Mouse (Mus musculus): ENCODE data around the gene Dpm3. TPM values are rescaled to one million over a fixed set of nuclear protein-coding genes. Genes with fewer than 3 reads are reported as not detected.
A peak's percentile ranks its signal among the peaks of the same experiment; 100 is the strongest.

Dpm3 gene
- polyA plus RNA-seq, 1 experiment from 2014 or later = 73.2 TPM

DNA sequence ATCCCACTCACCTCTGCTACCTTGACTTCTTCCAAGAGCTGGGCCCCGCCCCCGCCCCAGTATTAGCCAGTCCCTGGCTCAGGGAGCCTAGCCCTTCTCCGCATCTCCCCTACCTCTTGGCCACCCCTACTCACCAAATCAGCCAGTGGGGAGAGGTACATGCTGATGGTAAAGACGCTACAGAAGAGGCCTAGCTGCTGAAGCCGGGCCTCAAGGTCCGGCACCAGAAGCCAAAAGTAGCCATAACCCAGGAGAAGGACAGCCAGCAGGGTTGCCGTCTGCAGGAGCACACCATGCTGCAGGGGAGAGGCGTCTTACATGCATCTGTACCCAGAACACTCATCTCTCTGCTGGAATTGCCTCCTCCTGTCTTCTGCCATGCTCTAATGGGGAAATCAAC lies 9.8 kb downstream of the Dpm3 start:
- Histone ChIP-seq H3K9ac (replicated peaks) (no peak overlapping the region), H3K27me3 (ENCODE audit: insufficient read depth, low read length) (no peaks in the 10 kb centered on the region), H3K36me3 (replicated peaks; ENCODE audit: insufficient read depth, low read length) (peaks cover 18% of the 10 kb centered on the region), H3K9me3 (ENCODE audit: low read length) (no peaks in the 10 kb centered on the region), H3K4me3 (ENCODE audit: low read depth, low read length) (no peak overlapping the region), H3K27ac (ENCODE audit: low read depth) (no peak overlapping the region), H3K4me1 (ENCODE audit: insufficient read depth) (peaks cover 20% of the 10 kb centered on the region), H3K4me2 (ENCODE audit: low read depth, low read length) (peak overlapping the region; percentile 75; the same call in 1 of the 2 replicates)
- WGBS (ENCODE audit: insufficient replicate concordance) = 78% methylated on average over 8 of the region's 8 CpGs
- no peak for ATAC-seq
- DNase-seq = no peak
- TF ChIP-seq EP300 (IDR thresholded peaks at IDR 0.05; ENCODE audit: low read depth) = no peak
- TF ChIP-seq CTCF (IDR thresholded peaks at IDR 0.05; ENCODE audit: low read depth) = no peak

DNA sequence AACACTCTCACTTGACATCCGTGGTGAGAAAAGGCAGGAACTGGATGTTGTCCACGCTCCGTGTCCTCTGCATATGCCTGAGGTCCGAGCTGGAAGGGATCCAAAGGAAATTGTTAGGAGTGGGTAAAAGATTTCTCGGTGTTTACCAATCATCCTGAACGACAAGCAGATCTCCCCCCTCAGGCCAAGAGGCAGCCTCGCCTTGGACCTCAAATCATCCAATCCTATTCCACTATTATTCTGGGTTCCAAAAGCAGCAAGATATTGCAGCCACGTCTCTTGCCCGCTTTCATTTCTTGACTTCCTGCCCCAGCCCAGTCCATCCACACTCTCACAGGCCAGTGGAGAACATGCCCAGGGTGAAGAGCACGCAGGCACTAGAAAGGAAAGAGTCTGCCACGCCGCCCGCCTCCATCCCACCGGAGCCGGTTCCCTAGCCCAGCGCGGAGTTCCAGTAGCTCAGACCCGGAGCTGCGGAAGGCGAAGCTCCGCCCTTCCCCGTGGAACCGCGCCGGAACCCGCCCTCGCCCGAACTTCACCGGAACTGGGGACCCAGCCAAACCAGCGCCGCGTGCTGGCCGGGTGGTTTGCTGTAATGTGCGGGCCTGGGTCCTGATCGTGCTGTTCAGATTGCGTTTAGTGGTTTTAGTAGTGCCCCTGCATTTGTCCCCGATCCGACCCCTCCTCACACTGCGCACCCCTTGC lies 11.0 kb downstream of the Dpm3 start, which contains the start of gene Slc50a1:
Gene Slc50a1 (minus strand): TSS at position 520 of the 705 bp plus-strand sequence.
- H3K9me3 ChIP-seq (ENCODE audit: low read length) = no peaks in the 10 kb centered on the region
- peaks cover 20% of the 10 kb centered on the region for H3K4me1 ChIP-seq (ENCODE audit: insufficient read depth)
- TF ChIP-seq CTCF (IDR thresholded peaks at IDR 0.05; ENCODE audit: low read depth) = peak; percentile 57
- TF ChIP-seq EP300 (IDR thresholded peaks at IDR 0.05; ENCODE audit: low read depth) = no peak; the same call in 1 of the 2 replicates
- H3K36me3 ChIP-seq (replicated peaks; ENCODE audit: insufficient read depth, low read length) = peaks cover 18% of the 10 kb centered on the region
- 2% methylated on average over 37 of the region's 39 CpGs for WGBS (ENCODE audit: insufficient replicate concordance)
- H3K27me3 ChIP-seq (ENCODE audit: insufficient read depth, low read length) = no peaks in the 10 kb centered on the region
- H3K27ac ChIP-seq (ENCODE audit: low read depth) = peak within 1 kb of the TSS; percentile 69; the same call in 1 of the 2 replicates
- DNase-seq (peak; percentile 84), ATAC-seq (peak; percentile 60)
- H3K4me2 ChIP-seq (ENCODE audit: low read depth, low read length) = peak within 1 kb of the TSS; percentile 75
- H3K4me3 ChIP-seq (ENCODE audit: low read depth, low read length) = peak within 1 kb of the TSS; percentile 67
- peak within 1 kb of the TSS; percentile 65 for H3K9ac ChIP-seq (replicated peaks)

DNA sequence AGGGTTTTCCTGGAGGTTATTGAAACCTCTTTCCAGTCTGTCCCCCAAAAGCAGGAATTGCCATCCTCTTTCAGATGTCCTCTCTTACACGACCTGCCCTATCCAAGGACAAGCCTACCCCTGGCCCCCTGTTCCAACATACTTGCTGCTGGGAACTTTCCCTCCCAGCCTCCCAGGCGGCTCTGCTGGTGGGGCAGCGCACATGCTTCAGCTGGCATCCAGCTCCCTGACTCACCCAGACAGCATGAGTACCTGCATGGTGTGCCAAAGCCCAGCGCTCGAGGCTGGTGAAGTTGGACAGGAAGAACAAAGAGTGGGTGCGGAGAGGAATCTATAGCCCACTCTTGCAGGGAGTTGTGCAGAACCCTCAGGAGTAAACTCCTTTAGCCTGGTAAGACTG lies 11.7 kb downstream of the Dpm3 start:
- Histone ChIP-seq H3K27ac (ENCODE audit: low read depth) (peak overlapping the region; percentile 69; the same call in 1 of the 2 replicates), H3K4me1 (ENCODE audit: insufficient read depth) (peaks cover 20% of the 10 kb centered on the region), H3K9me3 (ENCODE audit: low read length) (no peaks in the 10 kb centered on the region), H3K36me3 (replicated peaks; ENCODE audit: insufficient read depth, low read length) (peaks cover 23% of the 10 kb centered on the region), H3K4me3 (ENCODE audit: low read depth, low read length) (peak overlapping the region; percentile 67), H3K4me2 (ENCODE audit: low read depth, low read length) (peak overlapping the region; percentile 75), H3K27me3 (ENCODE audit: insufficient read depth, low read length) (no peaks in the 10 kb centered on the region), H3K9ac (replicated peaks) (no peak overlapping the region)
- TF ChIP-seq CTCF (IDR thresholded peaks at IDR 0.05; ENCODE audit: low read depth) (no peak), EP300 (IDR thresholded peaks at IDR 0.05; ENCODE audit: low read depth) (no peak)
- 70% methylated on average over 6 of the region's 6 CpGs for WGBS (ENCODE audit: insufficient replicate concordance)
- DNase-seq (no peak), ATAC-seq (no peak)

DNA sequence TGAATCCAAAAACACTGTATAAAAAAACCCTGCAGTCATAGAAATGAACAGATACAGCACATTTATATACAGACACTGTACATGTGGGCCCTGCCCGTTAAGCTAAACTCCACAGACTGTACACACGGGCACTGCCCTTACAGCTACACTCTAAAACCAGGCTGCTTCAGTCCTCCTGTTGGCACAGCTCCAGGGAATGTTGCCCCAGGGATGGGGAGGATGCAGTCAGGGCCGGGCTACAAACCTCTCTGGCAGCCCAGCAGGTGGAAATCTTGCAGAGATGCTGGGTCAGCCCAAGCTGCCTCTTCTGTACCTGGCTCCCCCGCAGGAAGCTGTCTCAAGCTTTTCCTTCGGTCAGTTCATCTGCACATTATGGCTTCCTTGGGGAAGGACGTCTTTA lies 12.6 kb downstream of the Dpm3 start:
- Histone ChIP-seq H3K4me1 (ENCODE audit: insufficient read depth) (peaks cover 24% of the 10 kb centered on the region), H3K4me3 (ENCODE audit: low read depth, low read length) (no peak overlapping the region), H3K9ac (replicated peaks) (no peak overlapping the region), H3K4me2 (ENCODE audit: low read depth, low read length) (no peak overlapping the region), H3K9me3 (ENCODE audit: low read length) (no peaks in the 10 kb centered on the region), H3K36me3 (replicated peaks; ENCODE audit: insufficient read depth, low read length) (peaks cover 26% of the 10 kb centered on the region), H3K27me3 (ENCODE audit: insufficient read depth, low read length) (no peaks in the 10 kb centered on the region), H3K27ac (ENCODE audit: low read depth) (no peak overlapping the region)
- DNase-seq (no peak), ATAC-seq (no peak)
- TF ChIP-seq CTCF (IDR thresholded peaks at IDR 0.05; ENCODE audit: low read depth) = no peak
- no peak for TF ChIP-seq EP300 (IDR thresholded peaks at IDR 0.05; ENCODE audit: low read depth)
- 69% methylated on average over 6 of the region's 6 CpGs for WGBS (ENCODE audit: insufficient replicate concordance)

DNA sequence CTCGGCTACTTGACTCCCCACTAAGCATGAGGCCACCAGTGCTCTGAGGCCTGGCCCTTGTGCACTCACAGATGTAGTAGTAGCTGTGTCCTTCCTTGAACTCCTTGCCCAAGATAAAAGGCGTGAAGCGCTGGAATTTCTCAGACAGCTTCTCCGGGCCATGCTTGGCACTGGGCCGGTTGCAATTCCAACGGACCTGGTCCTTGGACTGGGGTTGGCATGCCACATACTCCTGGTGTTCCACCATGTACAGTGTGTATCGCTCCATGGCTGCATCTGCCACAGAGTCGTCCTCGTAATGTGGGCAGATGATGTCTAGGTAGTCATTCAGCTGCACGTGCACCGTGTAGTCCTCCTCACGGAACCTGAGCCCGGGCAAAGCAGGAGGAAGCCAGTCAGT lies 16.9 kb downstream of the Dpm3 start:
- TF ChIP-seq CTCF (IDR thresholded peaks at IDR 0.05; ENCODE audit: low read depth) = no peak
- no peak for TF ChIP-seq EP300 (IDR thresholded peaks at IDR 0.05; ENCODE audit: low read depth)
- H3K9ac ChIP-seq (replicated peaks) = no peak overlapping the region
- H3K9me3 ChIP-seq (ENCODE audit: low read length) = no peaks in the 10 kb centered on the region
- DNase-seq = no peak
- 87% methylated on average over 13 of the region's 13 CpGs for WGBS (ENCODE audit: insufficient replicate concordance)
- peaks cover 6% of the 10 kb centered on the region for H3K4me1 ChIP-seq (ENCODE audit: insufficient read depth)
- no peak overlapping the region for H3K27ac ChIP-seq (ENCODE audit: low read depth)
- H3K4me2 ChIP-seq (ENCODE audit: low read depth, low read length) = 0 out of 2 replicates have a peak overlapping the region, but pooled peaks have one; percentile 73
- H3K4me3 ChIP-seq (ENCODE audit: low read depth, low read length) = no peak overlapping the region; the same call in 1 of the 2 replicates
- no peak for ATAC-seq
- peaks cover 19% of the 10 kb centered on the region for H3K27me3 ChIP-seq (ENCODE audit: insufficient read depth, low read length)
- H3K36me3 ChIP-seq (replicated peaks; ENCODE audit: insufficient read depth, low read length) = peaks cover 21% of the 10 kb centered on the region

DNA sequence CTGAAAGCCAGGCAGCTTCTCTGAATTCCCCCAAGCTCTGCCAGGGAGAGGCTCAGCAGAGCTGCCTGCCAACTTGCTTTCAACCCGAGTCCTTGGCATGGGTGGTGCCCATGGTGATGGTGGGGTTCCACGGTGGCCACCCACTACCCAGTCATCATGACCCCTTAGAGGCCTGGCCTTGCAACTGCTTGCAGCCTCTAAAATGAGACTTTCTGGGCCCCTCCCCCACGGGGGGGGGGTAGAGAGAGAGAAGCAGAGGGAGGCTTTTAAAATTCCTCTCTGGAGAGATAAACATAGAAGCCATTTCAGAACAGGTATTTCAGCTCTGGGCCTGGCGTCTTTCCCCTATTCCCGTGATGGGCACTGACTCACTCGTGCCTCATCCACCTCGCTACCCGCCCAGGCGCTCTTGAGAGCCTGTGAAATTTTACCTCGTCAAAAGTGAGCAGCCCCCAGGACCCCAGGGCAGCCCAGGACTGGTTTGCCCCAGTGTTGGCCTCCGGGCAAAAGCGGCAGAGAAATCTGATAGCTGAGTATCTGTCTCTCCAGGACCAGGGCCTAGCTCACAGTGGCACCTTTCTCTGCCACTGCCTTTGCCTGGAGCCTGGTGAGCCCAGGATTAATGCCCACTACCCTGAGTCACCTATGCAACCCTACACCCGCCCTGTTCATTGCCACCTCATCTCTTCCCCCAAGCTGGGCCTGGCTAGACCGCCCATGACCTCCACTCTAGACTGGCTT lies 18.3 kb downstream of the Dpm3 start:
- Histone ChIP-seq H3K36me3 (replicated peaks; ENCODE audit: insufficient read depth, low read length) (peaks cover 12% of the 10 kb centered on the region), H3K27ac (ENCODE audit: low read depth) (peak overlapping the region; percentile 94), H3K4me2 (ENCODE audit: low read depth, low read length) (peak overlapping the region; percentile 73), H3K4me1 (ENCODE audit: insufficient read depth) (peaks cover 6% of the 10 kb centered on the region), H3K9me3 (ENCODE audit: low read length) (no peaks in the 10 kb centered on the region), H3K9ac (replicated peaks) (peak overlapping the region; percentile 74), H3K4me3 (ENCODE audit: low read depth, low read length) (peak overlapping the region; percentile 57), H3K27me3 (ENCODE audit: insufficient read depth, low read length) (peaks cover 26% of the 10 kb centered on the region)
- WGBS (ENCODE audit: insufficient replicate concordance) = 53% methylated on average over 14 of the region's 14 CpGs
- TF ChIP-seq CTCF (IDR thresholded peaks at IDR 0.05; ENCODE audit: low read depth) (no peak), EP300 (IDR thresholded peaks at IDR 0.05; ENCODE audit: low read depth) (no peak)
- DNase-seq (no peak), ATAC-seq (no peak)

Measured in liver, postnatal 0 days (tissue).